Mouse (Mus musculus): ENCODE results near the gene Tsga10ip. TPM values are rescaled to one million over a fixed set of nuclear protein-coding genes. Genes with fewer than 3 reads are reported as not detected.

Gene Tsga10ip
- polyA plus RNA-seq, 1 experiment = not detected

DNA sequence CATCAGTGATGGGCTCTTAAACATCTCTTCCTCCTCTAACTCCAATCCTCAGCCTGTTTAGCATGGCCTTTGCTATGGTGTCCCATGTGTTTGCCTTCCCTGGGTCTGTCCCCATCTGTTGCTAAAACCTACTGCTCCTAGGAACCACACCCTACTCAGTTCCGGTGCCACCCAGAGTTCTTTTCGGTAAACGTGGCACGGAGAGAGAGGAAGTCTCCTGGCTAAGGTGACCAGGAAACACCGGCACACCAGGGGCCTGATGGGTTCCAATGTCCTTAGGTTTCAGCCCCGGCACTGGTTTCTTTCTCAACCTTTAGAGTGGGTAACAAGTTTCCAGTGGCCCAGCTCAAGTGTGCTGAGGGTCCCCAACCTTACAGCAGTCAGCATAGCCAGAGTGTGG is 18.3 kb upstream of the Tsga10ip start:
- H3K4me3 ChIP-seq (replicated peaks; ENCODE audit: control insufficient read depth, low read depth, low read length) = no peak overlapping the region
- no peak for TF ChIP-seq POLR2A (IDR thresholded peaks at IDR 0.05; ENCODE audit: borderline replicate concordance, control insufficient read depth, low read depth, low read length)
- no peak for TF ChIP-seq CTCF (IDR thresholded peaks at IDR 0.05; ENCODE audit: control insufficient read depth, insufficient read depth, low read length)
- no peaks in the 10 kb centered on the region for H3K4me1 ChIP-seq (ENCODE audit: control insufficient read depth, insufficient read depth, low read length)
- no peak overlapping the region for H3K27ac ChIP-seq (ENCODE audit: control insufficient read depth, insufficient read depth, low read depth, low read length, poor library complexity)
- 78% methylated on average over 6 of the region's 6 CpGs for WGBS

DNA sequence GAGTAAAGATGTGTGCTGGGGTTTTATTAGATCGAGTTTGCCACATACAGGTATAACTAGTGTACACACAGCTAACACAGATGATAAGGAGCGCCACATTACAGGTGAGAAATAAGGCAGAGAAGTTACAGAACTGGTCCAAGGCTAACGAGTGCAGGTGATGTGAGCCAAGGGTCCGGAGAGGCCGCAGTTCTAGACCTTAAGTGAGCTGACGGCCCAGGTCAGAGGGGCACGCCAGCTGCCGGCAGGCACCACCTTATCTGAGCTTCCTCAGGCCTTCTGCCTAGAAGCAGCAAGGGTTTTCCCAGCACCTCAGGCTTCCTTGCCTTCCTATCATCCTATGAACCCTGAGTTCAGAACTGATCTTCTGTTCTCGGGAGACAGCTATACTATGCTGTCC is 17.3 kb upstream of the Tsga10ip start:
- H3K4me3 ChIP-seq (replicated peaks; ENCODE audit: control insufficient read depth, low read depth, low read length) = no peak overlapping the region
- no peaks in the 10 kb centered on the region for H3K4me1 ChIP-seq (ENCODE audit: control insufficient read depth, insufficient read depth, low read length)
- 81% methylated on average over 9 of the region's 9 CpGs for WGBS
- H3K27ac ChIP-seq (ENCODE audit: control insufficient read depth, insufficient read depth, low read depth, low read length, poor library complexity) = no peak overlapping the region
- TF ChIP-seq CTCF (IDR thresholded peaks at IDR 0.05; ENCODE audit: control insufficient read depth, insufficient read depth, low read length) (no peak), POLR2A (IDR thresholded peaks at IDR 0.05; ENCODE audit: borderline replicate concordance, control insufficient read depth, low read depth, low read length) (no peak)

DNA sequence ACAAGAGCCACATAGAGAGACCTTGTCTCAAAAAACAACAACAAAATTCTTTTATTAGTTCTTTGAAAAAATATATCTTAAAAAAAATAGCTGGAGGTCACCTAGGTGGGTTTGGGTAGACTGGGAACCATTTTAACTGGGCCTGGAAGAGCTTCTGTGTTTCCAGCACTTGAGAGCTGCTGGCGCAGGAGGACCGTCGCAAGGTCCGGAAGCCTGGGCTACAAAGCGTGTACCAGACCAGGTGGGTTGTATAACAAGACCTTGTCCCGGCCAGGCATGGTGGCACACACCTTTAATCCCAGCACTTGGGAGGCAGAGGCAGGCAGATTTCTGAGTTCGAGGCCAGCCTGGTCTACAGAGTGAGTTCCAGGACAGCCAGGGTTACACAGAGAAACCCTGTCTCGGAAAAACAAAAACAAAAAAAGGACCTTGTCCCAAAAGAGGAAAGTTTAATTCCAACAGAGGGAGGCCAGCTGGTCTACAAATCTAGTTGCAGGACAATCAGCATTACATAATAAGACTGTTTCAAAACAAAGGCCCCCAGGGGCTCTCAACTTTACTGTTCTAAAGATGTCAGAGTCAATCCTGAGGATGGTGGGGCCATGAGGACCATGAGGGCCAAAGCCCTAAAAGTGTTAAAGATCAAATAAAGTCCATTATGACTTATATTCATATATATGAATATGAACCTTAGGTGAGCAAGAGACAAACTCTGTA is 16.6 kb upstream of the Tsga10ip start:
- WGBS = 95% methylated on average over 8 of the region's 8 CpGs
- H3K4me3 ChIP-seq (replicated peaks; ENCODE audit: control insufficient read depth, low read depth, low read length) = no peak overlapping the region
- no peak for TF ChIP-seq POLR2A (IDR thresholded peaks at IDR 0.05; ENCODE audit: borderline replicate concordance, control insufficient read depth, low read depth, low read length)
- no peak for TF ChIP-seq CTCF (IDR thresholded peaks at IDR 0.05; ENCODE audit: control insufficient read depth, insufficient read depth, low read length)
- no peak overlapping the region for H3K27ac ChIP-seq (ENCODE audit: control insufficient read depth, insufficient read depth, low read depth, low read length, poor library complexity)
- no peaks in the 10 kb centered on the region for H3K4me1 ChIP-seq (ENCODE audit: control insufficient read depth, insufficient read depth, low read length)

DNA sequence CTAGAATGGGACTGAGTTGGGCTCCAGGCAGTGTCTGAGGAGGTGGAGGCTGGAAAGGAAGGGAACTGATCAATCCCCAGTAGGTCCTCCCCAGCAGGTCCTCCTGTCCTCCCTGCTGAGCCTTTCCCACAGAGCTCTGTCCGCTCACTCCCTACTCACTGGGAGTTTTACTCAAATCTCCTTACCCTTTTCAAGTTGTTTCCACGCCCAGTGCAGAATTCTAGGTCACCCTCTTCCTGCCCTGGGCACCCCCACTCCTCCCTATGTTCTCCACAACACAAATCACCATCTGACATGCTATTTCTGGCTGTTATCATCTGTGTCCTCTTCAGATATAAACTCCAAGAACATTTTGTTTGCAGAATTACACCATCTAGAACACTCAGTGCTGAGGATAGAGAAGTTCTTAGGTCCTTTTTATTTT is 12.2 kb upstream of the Tsga10ip start:
- Histone ChIP-seq H3K4me3 (replicated peaks; ENCODE audit: control insufficient read depth, low read depth, low read length) (no peak overlapping the region), H3K27ac (ENCODE audit: control insufficient read depth, insufficient read depth, low read depth, low read length, poor library complexity) (no peak overlapping the region), H3K4me1 (ENCODE audit: control insufficient read depth, insufficient read depth, low read length) (no peaks in the 10 kb centered on the region; the same call in 1 of the 2 replicates)
- 83% methylated on average over 2 of the region's 2 CpGs for WGBS
- TF ChIP-seq POLR2A (IDR thresholded peaks at IDR 0.05; ENCODE audit: borderline replicate concordance, control insufficient read depth, low read depth, low read length) (no peak), CTCF (IDR thresholded peaks at IDR 0.05; ENCODE audit: control insufficient read depth, insufficient read depth, low read length) (no peak)

DNA sequence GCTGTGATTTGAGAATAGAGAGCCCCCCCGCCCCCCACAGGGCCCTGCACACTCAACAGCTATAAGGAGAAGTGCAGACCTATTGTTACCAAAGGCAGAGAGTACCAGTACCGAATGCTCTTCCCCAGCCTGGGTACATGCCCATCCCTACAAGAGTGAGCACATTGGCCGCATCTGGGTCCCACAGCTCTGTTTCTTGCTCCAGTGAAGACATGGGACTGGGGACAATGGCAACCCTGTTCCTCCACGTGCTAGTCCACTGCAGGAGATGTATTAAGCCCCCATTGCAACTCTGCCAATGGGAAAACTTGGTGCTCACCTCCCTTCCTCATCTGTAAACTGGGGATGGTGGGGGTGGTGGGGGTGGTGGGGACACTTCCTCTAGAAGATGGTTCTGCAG is 11.5 kb upstream of the Tsga10ip start:
- H3K27ac ChIP-seq (ENCODE audit: control insufficient read depth, insufficient read depth, low read depth, low read length, poor library complexity) = no peak overlapping the region
- no peak for TF ChIP-seq CTCF (IDR thresholded peaks at IDR 0.05; ENCODE audit: control insufficient read depth, insufficient read depth, low read length)
- TF ChIP-seq POLR2A (IDR thresholded peaks at IDR 0.05; ENCODE audit: borderline replicate concordance, control insufficient read depth, low read depth, low read length) = no peak
- peaks cover 1% of the 10 kb centered on the region; the same call in 1 of the 2 replicates for H3K4me1 ChIP-seq (ENCODE audit: control insufficient read depth, insufficient read depth, low read length)
- 82% methylated on average over 4 of the region's 4 CpGs for WGBS
- no peak overlapping the region for H3K4me3 ChIP-seq (replicated peaks; ENCODE audit: control insufficient read depth, low read depth, low read length)

DNA sequence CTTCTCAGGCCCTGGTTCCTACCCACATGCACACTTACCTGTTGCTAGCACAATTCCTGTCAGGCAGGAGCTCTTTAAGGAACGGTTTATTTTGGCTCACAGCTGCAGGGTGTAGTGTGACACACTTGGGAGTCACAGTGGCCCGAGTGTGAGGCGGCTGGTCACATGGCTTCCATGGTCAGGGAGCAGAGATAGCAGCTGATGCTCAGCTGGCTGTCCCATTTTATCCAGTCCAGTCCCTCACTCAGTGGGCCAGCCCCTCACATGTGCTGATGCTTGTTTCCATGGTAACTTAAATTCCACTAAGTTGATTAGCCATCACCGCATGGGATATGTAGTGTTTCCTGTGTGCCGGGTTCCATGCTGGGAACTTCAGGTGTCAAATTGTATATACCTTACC is 9.6 kb upstream of the Tsga10ip start:
- TF ChIP-seq CTCF (IDR thresholded peaks at IDR 0.05; ENCODE audit: control insufficient read depth, insufficient read depth, low read length) (no peak), POLR2A (IDR thresholded peaks at IDR 0.05; ENCODE audit: borderline replicate concordance, control insufficient read depth, low read depth, low read length) (no peak)

DNA sequence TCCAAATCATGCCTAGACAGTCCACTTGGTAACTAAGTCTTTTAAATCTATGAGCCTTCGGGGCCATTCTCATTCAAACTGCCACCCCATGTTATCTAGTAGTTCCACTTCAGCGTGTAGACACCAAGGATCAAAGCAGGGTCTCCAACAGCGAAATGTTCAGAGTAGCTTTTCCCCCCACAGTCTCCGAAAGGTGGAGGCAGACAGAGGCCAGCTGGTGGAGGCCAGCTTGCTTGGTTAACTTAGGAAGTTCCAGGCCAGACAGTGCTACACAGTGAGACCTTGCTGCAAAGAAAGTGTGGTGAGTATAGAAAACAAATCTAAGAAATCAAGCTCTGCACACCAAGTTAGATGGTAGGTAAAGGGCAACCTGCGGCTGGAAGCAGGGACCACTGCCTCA is 8.3 kb upstream of the Tsga10ip start:
- 87% methylated on average over 5 of the region's 5 CpGs for WGBS
- H3K4me3 ChIP-seq (replicated peaks; ENCODE audit: control insufficient read depth, low read depth, low read length) = no peak overlapping the region
- no peak overlapping the region for H3K27ac ChIP-seq (ENCODE audit: control insufficient read depth, insufficient read depth, low read depth, low read length, poor library complexity)
- H3K4me1 ChIP-seq (ENCODE audit: control insufficient read depth, insufficient read depth, low read length) = peaks cover 6% of the 10 kb centered on the region
- no peak for TF ChIP-seq POLR2A (IDR thresholded peaks at IDR 0.05; ENCODE audit: borderline replicate concordance, control insufficient read depth, low read depth, low read length)
- no peak for TF ChIP-seq CTCF (IDR thresholded peaks at IDR 0.05; ENCODE audit: control insufficient read depth, insufficient read depth, low read length)

More for the DNA sequence above, 9.6 kb upstream of the Tsga10ip start:
- Histone ChIP-seq H3K27ac (ENCODE audit: control insufficient read depth, insufficient read depth, low read depth, low read length, poor library complexity) (no peak overlapping the region), H3K4me3 (replicated peaks; ENCODE audit: control insufficient read depth, low read depth, low read length) (no peak overlapping the region), H3K4me1 (ENCODE audit: control insufficient read depth, insufficient read depth, low read length) (peaks cover 4% of the 10 kb centered on the region)
- 84% methylated on average over 5 of the region's 5 CpGs for WGBS

DNA sequence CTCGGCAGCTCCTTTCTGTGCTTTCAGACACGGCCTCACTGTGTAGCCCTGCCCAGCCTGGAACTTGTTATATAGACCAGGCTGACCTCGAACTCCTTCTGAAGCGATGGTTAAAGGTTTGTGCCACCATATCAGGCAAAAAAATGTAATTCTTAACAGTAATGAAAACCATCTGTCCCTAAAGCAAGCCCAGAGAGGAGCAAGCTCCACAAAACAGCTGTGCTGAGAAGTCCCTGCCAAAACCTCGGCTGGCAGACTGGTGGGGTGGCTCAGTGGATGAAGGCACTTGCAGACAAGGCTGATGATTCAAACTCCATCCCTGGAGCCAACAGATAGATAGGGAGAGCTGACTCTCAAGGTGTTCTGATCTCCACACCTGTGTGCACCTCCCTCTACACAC is 6.7 kb upstream of the Tsga10ip start:
- Histone ChIP-seq H3K4me1 (ENCODE audit: control insufficient read depth, insufficient read depth, low read length) (peaks cover 6% of the 10 kb centered on the region), H3K27ac (ENCODE audit: control insufficient read depth, insufficient read depth, low read depth, low read length, poor library complexity) (peak overlapping the region; percentile 67), H3K4me3 (replicated peaks; ENCODE audit: control insufficient read depth, low read depth, low read length) (no peak overlapping the region)
- WGBS = 68% methylated on average over 5 of the region's 5 CpGs
- TF ChIP-seq POLR2A (IDR thresholded peaks at IDR 0.05; ENCODE audit: borderline replicate concordance, control insufficient read depth, low read depth, low read length) (no peak), CTCF (IDR thresholded peaks at IDR 0.05; ENCODE audit: control insufficient read depth, insufficient read depth, low read length) (no peak)
